Mouse (Mus musculus) frontal cortex, postnatal 36 days (tissue): ENCODE results near the gene Tsacc.
A peak's percentile ranks its signal among the peaks of the same experiment; 100 is the strongest.
"Not testable (repeated sequence)": the region's sequence is repeated elsewhere in the genome, so short reads cannot be mapped to it uniquely, and the experiment has no call there.

ENCODE experiments used
- DNase-seq, 2 experiments: peaks; one replicate each; pipeline ENCODE4 v3.0.0; 2022; ENCODE audit warnings: low spot score in 2 of 2

Tsacc gene

GRCm38 (mm10) chr3:88296561-88297318 is at the start of gene Tsacc, which contains the start of gene Cct3:
Gene Tsacc, minus strand, starts transcription at chr3:88296999.
Gene Cct3, plus strand, starts transcription at chr3:88297116.
- DNase-seq = peak; percentile 94 to 98

GRCm38 (mm10) chr3:88339006-88339405 is 42.2 kb upstream of the Tsacc start:
- no peak for DNase-seq

- no peak for DNase-seq
These were observed 41.5 kb upstream of the Tsacc start for GRCm38 (mm10) chr3:88338316-88338715.

GRCm38 (mm10) chr3:88337367-88338020 is 40.7 kb upstream of the Tsacc start:
- peak; percentile 41 to 55 for DNase-seq

GRCm38 (mm10) chr3:88336058-88337013 is 39.5 kb upstream of the Tsacc start, which contains the start of the genes Tmem79 and Smg5:
Gene Tmem79, minus strand, starts transcription at chr3:88336148.
Gene Smg5, plus strand, starts transcription at chr3:88336260.
- DNase-seq = peak; percentile 97 to 98

GRCm38 (mm10) chr3:88335436-88336053 is 38.7 kb upstream of the Tsacc start:
- DNase-seq = no peak

- no peak for DNase-seq
These were observed 38.2 kb upstream of the Tsacc start for GRCm38 (mm10) chr3:88334902-88335435.

GRCm38 (mm10) chr3:88334029-88334658 is 37.3 kb upstream of the Tsacc start:
- no peak for DNase-seq

- no peak for DNase-seq
These were observed 34.5 kb upstream of the Tsacc start for GRCm38 (mm10) chr3:88331282-88331681.

- no peak for DNase-seq
These were observed 32.2 kb upstream of the Tsacc start for GRCm38 (mm10) chr3:88328956-88329355.

- peak; percentile 49 to 74 for DNase-seq
These were observed 28.2 kb upstream of the Tsacc start, which contains the start of gene Glmp for GRCm38 (mm10) chr3:88324951-88325405. Gene Glmp, plus strand, starts transcription at chr3:88325023.

GRCm38 (mm10) chr3:88299172-88299571 is 2.4 kb upstream of the Tsacc start:
- no peak for DNase-seq

- peak in 1 of 2 experiments; percentile 67 for DNase-seq
These were observed 587 bp upstream of the Tsacc start for GRCm38 (mm10) chr3:88297321-88297851.

GRCm38 (mm10) chr3:88296110-88296560 is 664 bp downstream of the Tsacc start:
- DNase-seq = no peak

- DNase-seq = not testable (repeated sequence)
These were observed 1.5 kb downstream of the Tsacc start for GRCm38 (mm10) chr3:88295272-88295671.

GRCm38 (mm10) chr3:88291970-88292369 is 4.8 kb downstream of the Tsacc start:
- DNase-seq = no peak

- DNase-seq = not testable (repeated sequence)
These were observed 8.6 kb downstream of the Tsacc start for GRCm38 (mm10) chr3:88288133-88288713.

- no peak for DNase-seq
These were observed 9.7 kb downstream of the Tsacc start, which contains the start of gene Gm38392 for GRCm38 (mm10) chr3:88287110-88287509. Gene Gm38392, minus strand, starts transcription at chr3:88287210.

GRCm38 (mm10) chr3:88285565-88285895 is 11.3 kb downstream of the Tsacc start:
- DNase-seq = not testable (repeated sequence)
